Mouse (Mus musculus): ENCODE results near the gene Unc119. TPM values are rescaled to one million over a fixed set of nuclear protein-coding genes. Genes with fewer than 3 reads are reported as not detected.

Unc119 gene
- polyA plus RNA-seq, 1 experiment from 2014 or later, result 71.4 TPM

DNA sequence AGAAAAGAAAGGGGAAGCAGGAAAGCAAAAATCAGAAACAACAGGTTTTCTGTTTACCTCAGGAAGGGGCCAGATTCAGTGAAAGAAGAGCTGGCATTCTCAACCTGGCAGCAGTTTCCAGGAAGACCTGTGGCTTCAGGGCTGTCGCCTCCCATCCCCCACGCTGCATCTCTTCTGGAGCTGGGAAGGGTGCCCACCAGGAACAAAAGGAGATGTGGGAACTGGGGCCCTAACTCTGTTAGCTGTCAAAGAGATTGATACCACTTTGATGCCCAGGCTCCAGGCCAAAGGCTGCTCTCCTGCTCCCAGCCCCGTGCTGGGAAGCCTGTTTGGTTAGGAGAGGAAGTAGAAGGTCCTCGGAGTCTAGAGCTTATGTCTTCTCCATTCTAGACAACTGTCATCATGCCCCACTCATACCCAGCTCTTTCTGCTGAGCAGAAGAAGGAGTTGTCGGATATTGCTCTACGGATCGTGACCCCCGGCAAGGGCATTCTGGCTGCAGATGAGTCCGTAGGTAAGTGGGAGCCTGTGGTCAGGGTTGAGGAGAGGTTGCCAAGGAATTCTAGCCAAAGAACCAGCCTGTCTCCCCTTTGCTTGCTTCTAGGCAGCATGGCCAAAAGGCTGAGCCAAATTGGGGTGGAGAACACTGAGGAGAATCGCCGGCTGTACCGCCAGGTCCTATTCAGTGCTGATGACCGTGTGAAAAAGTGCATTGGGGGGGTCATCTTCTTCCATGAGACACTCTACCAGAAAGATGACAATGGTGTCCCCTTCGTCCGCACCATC, 19.1 kb upstream of the Unc119 start:
- Histone ChIP-seq H3K4me3 (no peak overlapping the region), H3K9ac (no peak overlapping the region), H3K27ac (no peak overlapping the region), H3K9me3 (no peaks in the 10 kb centered on the region), H3K27me3 (no peaks in the 10 kb centered on the region), H3K36me3 (peaks cover 22% of the 10 kb centered on the region), H3K4me1 (peaks cover 23% of the 10 kb centered on the region), H3K4me2 (no peak overlapping the region)
- ATAC-seq (ENCODE audit: insufficient number of reproducible peaks, insufficient read depth, low FRiP score, low TSS enrichment, low read depth), result no peak
- WGBS, result 86% methylated on average over 15 of the region's 15 CpGs

DNA sequence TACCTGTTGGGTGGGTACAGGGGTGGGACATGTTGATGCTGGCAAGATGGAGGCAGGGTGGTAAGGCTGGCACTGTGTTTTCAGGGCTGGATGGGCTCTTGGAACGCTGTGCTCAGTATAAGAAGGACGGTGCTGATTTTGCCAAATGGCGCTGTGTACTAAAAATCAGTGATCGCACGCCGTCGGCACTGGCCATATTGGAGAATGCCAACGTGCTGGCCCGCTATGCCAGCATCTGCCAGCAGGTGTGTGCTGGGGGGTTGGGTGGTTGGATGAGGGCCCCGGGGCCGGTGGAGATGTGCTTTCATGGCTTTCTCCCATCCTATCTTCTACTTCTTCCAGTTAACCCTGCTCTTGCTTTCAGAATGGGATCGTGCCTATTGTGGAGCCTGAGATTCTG, 18.3 kb upstream of the Unc119 start:
- Histone ChIP-seq H3K36me3 (peaks cover 16% of the 10 kb centered on the region), H3K9me3 (no peaks in the 10 kb centered on the region), H3K4me3 (no peak overlapping the region), H3K4me2 (no peak overlapping the region), H3K27me3 (no peaks in the 10 kb centered on the region), H3K4me1 (peaks cover 25% of the 10 kb centered on the region), H3K27ac (no peak overlapping the region), H3K9ac (no peak overlapping the region)
- WGBS, result 93% methylated on average over 12 of the region's 12 CpGs
- ATAC-seq (ENCODE audit: insufficient number of reproducible peaks, insufficient read depth, low FRiP score, low TSS enrichment, low read depth), result no peak

DNA sequence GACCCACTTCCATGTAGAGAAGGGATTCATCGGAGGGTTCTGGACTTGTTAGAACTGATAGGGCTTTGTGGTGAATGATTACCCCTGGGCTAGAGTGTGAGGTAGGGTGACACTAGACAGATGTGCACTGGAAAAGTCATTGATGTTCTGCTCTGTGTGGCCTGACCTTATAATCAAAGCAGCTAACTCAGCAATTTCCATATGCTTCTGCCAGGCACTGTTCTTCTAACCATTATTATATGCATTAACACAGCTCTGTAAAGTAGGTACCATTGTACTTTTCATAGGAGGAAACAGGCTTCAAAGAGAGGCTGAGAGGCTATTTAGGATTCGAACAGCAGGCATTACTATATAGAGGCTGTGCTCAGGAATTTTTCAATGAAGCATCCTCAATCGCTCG, 16.1 kb upstream of the Unc119 start:
- Histone ChIP-seq H3K9ac (no peak overlapping the region), H3K4me1 (peaks cover 21% of the 10 kb centered on the region), H3K4me2 (no peak overlapping the region), H3K4me3 (no peak overlapping the region), H3K36me3 (peaks cover under 1% of the 10 kb centered on the region), H3K9me3 (no peaks in the 10 kb centered on the region), H3K27ac (no peak overlapping the region), H3K27me3 (no peaks in the 10 kb centered on the region)
- no peak for ATAC-seq (ENCODE audit: insufficient number of reproducible peaks, insufficient read depth, low FRiP score, low TSS enrichment, low read depth)
- WGBS, result 87% methylated on average over 4 of the region's 4 CpGs

DNA sequence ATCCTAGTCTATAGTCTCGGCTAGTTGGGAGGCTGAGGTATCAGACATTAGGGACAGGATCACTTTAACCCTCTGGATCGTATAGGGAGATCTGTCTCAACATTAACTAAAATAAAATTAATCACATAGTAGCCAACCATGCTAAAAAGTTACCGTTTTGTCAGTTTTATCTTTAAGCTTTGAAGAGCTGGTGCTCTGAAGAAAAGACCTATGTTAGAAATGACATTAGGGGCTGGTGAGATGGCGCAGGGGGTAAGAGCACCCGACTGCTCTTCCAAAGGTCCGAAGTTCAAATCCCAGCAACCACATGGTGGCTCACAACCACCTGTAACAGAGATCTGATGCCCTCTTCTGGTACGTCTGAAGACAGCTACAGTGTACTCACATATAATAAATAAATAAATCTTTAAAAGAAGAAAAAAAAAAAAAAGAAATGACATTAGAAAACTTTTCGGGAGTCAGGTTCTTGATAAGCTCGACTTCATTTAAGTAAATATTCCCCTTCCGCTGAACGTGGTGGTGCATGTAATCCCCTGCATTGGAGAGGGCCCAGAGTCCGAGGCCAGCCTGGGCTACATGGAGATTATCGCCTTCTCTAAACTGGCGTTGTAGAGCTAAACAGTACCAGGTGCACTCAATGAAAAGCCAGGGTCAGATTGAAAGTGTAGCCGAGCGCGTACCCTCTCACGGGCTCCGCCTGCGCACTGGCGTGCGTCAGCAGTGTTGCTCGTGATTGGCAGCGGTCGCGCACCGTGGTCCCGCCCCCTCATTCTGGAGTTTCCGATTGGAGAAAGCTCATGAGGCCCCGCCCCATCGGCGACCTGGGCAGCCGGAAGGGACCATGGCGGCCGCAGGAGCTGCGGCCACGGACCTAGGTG, 15.4 kb upstream of the Unc119 start, which contains the start of gene Pigs:
Gene Pigs (plus strand): TSS at position 782 of the 878 bp plus-strand sequence.
- H3K9me3 ChIP-seq, result no peaks in the 10 kb centered on the region
- H3K36me3 ChIP-seq, result peaks cover 8% of the 10 kb centered on the region
- ATAC-seq (ENCODE audit: insufficient number of reproducible peaks, insufficient read depth, low FRiP score, low TSS enrichment, low read depth), result peak; percentile 89
- H3K4me1 ChIP-seq, result peaks cover 15% of the 10 kb centered on the region
- H3K4me3 ChIP-seq, result peak within 1 kb of the TSS; percentile 86
- no peaks in the 10 kb centered on the region for H3K27me3 ChIP-seq
- H3K9ac ChIP-seq, result peak within 1 kb of the TSS; percentile 89
- H3K4me2 ChIP-seq, result peak within 1 kb of the TSS; percentile 93
- no peak within 1 kb of the TSS for H3K27ac ChIP-seq
- WGBS, result 14% methylated on average over 37 of the region's 37 CpGs

DNA sequence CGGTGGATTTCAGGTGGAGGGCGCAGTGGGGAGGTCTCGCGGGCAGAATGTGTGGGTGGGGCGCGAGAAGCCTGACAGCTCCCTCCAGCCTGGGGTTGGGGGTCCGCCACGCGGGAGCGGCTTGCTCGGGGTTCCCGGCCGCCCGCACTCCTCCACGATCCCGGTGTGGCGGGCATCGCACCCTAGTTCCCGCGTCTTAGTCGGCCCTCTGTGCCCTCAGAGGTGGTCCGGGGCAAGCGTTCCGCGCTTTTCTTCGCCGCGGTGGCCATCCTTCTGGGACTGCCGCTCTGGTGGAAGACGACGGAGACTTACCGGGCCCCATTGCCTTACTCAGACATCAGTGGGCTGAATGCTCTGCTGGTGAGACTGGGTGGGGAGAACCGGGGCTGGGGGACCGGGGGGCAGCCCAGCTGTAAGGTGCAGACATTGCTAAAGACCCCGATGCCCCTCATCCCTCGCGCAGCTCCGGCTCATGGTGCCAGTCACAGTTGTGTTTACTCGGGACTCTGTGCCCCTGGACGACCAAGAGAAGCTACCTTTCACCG, 14.7 kb upstream of the Unc119 start:
- ATAC-seq (ENCODE audit: insufficient number of reproducible peaks, insufficient read depth, low FRiP score, low TSS enrichment, low read depth), result no peak; the same call in 1 of the 2 replicates
- peak overlapping the region; percentile 86 for H3K4me3 ChIP-seq
- peak overlapping the region; percentile 89 for H3K9ac ChIP-seq
- H3K27ac ChIP-seq, result no peak overlapping the region
- H3K4me1 ChIP-seq, result peaks cover 8% of the 10 kb centered on the region
- H3K9me3 ChIP-seq, result no peaks in the 10 kb centered on the region
- peak overlapping the region; percentile 93 for H3K4me2 ChIP-seq
- peaks cover 15% of the 10 kb centered on the region for H3K36me3 ChIP-seq
- 1% methylated on average over 35 of the region's 41 CpGs for WGBS
- H3K27me3 ChIP-seq, result no peaks in the 10 kb centered on the region

DNA sequence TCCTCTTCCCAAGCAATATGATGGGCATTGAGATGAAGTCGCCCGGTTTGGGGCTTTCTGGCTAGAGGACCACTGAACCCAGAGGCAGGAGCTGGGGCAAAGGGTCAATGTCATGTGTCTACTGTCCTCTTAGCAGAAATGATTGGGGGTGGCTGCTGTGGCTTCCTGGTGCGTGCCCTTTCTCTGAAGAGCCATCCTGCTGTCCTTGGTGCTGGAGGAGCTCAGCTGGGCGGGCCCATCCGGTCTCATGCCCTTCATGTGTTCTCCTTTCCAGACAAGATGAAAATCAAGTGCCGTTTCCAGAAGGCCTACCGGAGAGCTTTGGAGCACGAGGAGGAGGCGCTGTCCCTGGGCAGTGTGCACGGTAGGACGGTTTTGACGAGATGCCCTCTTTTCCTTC, 10.6 kb upstream of the Unc119 start:
- H3K9me3 ChIP-seq, result no peaks in the 10 kb centered on the region
- no peak overlapping the region for H3K4me2 ChIP-seq
- H3K4me1 ChIP-seq, result peaks cover 7% of the 10 kb centered on the region
- H3K27me3 ChIP-seq, result no peaks in the 10 kb centered on the region
- peaks cover 50% of the 10 kb centered on the region for H3K36me3 ChIP-seq
- no peak overlapping the region for H3K9ac ChIP-seq
- WGBS, result 93% methylated on average over 12 of the region's 12 CpGs
- no peak overlapping the region for H3K4me3 ChIP-seq
- ATAC-seq (ENCODE audit: insufficient number of reproducible peaks, insufficient read depth, low FRiP score, low TSS enrichment, low read depth), result no peak
- H3K27ac ChIP-seq, result no peak overlapping the region

DNA sequence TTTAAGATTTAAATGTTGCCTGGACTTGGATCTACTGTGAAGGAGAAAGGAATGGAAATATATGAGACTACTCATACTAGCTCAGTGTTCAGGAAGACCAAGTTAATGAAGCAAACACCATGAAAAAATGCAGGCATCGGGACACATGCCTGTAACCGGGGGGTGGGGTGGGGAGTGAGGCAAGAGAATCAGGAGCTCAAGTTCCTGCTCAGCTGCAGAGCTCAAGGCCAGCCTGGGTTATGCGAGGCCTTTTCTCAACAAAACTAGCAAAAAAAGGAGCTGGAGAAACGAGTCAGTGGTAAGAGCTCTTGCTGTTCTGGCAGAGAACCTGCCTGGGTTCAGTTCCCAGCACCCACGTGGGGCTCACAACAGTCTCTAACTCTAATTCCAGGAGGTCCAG, 9.3 kb upstream of the Unc119 start:
- Histone ChIP-seq H3K36me3 (peaks cover 61% of the 10 kb centered on the region), H3K27me3 (no peaks in the 10 kb centered on the region), H3K9me3 (no peaks in the 10 kb centered on the region), H3K27ac (no peak overlapping the region), H3K4me1 (peaks cover 4% of the 10 kb centered on the region), H3K4me2 (no peak overlapping the region), H3K9ac (no peak overlapping the region), H3K4me3 (no peak overlapping the region)
- no peak for ATAC-seq (ENCODE audit: insufficient number of reproducible peaks, insufficient read depth, low FRiP score, low TSS enrichment, low read depth)
- 86% methylated on average over 5 of the region's 5 CpGs for WGBS

DNA sequence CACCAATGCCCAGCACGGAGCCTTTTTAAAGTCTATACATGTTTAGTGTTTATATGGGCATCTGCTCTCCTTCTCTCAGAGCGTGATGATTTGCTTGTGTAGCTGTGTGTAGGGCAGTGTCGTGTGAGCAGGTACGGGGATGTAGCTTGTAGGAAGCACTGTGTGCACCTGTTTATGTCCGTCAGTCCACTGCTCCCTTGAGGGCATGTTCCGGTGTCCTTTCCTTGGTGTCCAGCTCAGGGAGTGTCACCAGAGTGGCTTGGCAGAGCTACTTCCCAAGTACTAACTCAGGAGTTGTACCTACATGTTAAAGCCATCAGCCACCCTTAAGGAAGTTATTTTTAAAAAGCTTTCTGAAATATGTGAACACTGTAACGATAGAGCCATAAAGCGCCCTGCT, 6.2 kb upstream of the Unc119 start:
- no peaks in the 10 kb centered on the region for H3K27me3 ChIP-seq
- ATAC-seq (ENCODE audit: insufficient number of reproducible peaks, insufficient read depth, low FRiP score, low TSS enrichment, low read depth), result no peak
- H3K9ac ChIP-seq, result no peak overlapping the region
- no peaks in the 10 kb centered on the region for H3K4me1 ChIP-seq
- no peaks in the 10 kb centered on the region for H3K9me3 ChIP-seq
- H3K4me3 ChIP-seq, result no peak overlapping the region
- no peak overlapping the region for H3K4me2 ChIP-seq
- no peak overlapping the region for H3K27ac ChIP-seq
- peaks cover 89% of the 10 kb centered on the region for H3K36me3 ChIP-seq
- whole genome bisulfite sequencing, result 94% methylated on average over 8 of the region's 8 CpGs

DNA sequence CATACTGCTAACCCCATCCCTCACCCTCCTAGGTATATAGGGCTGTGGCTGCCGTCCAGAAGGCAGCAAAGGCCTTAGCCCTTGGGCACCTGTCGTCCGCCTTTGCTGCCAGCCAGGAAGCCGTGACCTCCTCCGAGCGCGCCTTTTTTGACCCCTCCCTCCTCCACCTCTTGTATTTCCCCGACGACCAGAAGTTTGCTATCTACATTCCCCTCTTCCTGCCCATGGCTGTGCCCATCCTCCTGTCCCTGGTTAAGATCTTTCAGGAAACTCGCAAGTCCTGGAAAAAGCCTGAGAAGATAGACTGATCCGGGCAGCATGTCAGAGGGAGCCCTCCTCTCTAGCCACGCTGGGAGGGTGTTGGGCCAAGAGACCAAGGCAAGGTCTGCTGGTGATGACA, 1.6 kb upstream of the Unc119 start:
- H3K4me1 ChIP-seq, result peaks cover 34% of the 10 kb centered on the region
- 85% methylated on average over 12 of the region's 12 CpGs for WGBS
- H3K4me2 ChIP-seq, result no peak overlapping the region
- ATAC-seq (ENCODE audit: insufficient number of reproducible peaks, insufficient read depth, low FRiP score, low TSS enrichment, low read depth), result no peak
- no peak overlapping the region for H3K27ac ChIP-seq
- no peak overlapping the region for H3K4me3 ChIP-seq
- no peak overlapping the region for H3K9ac ChIP-seq
- H3K36me3 ChIP-seq, result peaks cover 46% of the 10 kb centered on the region
- H3K27me3 ChIP-seq, result no peaks in the 10 kb centered on the region
- no peaks in the 10 kb centered on the region for H3K9me3 ChIP-seq

DNA sequence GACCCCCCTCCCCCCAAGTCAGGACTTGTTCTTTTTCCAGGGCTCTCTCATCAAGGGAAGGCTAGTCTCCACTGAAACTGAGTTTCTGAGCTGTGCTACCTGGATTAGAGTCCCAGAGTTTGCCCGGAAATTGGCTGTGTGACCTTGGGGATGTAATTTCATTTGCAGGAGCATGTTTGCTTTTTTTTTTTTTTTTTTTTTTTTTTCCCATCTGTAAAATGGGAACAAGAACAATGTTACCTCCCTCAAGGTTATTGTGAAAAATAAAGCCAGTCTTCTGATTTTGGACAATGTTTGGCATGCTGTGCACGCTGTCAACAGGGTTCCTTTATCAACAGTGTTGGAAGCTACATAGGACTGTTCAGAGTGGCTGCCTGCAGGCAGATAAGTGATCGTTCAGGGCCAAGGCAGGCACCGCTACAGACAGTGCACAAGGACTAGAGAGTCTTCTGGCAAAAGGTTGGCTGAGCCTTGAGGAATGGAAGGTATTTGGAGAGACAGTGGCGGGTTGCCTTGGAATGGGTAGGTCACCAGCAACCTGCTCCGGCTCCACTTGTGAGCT, 1.1 kb downstream of the Unc119 start:
- Histone ChIP-seq H3K9ac (peak overlapping the region; percentile 96), H3K27ac (peak overlapping the region; percentile 94), H3K4me2 (peak overlapping the region; percentile 84), H3K9me3 (no peaks in the 10 kb centered on the region), H3K4me3 (peak overlapping the region; percentile 79), H3K36me3 (peaks cover 43% of the 10 kb centered on the region), H3K4me1 (peaks cover 42% of the 10 kb centered on the region), H3K27me3 (no peaks in the 10 kb centered on the region)
- 81% methylated on average over 6 of the region's 6 CpGs for WGBS
- ATAC-seq (ENCODE audit: insufficient number of reproducible peaks, insufficient read depth, low FRiP score, low TSS enrichment, low read depth), result no peak

DNA sequence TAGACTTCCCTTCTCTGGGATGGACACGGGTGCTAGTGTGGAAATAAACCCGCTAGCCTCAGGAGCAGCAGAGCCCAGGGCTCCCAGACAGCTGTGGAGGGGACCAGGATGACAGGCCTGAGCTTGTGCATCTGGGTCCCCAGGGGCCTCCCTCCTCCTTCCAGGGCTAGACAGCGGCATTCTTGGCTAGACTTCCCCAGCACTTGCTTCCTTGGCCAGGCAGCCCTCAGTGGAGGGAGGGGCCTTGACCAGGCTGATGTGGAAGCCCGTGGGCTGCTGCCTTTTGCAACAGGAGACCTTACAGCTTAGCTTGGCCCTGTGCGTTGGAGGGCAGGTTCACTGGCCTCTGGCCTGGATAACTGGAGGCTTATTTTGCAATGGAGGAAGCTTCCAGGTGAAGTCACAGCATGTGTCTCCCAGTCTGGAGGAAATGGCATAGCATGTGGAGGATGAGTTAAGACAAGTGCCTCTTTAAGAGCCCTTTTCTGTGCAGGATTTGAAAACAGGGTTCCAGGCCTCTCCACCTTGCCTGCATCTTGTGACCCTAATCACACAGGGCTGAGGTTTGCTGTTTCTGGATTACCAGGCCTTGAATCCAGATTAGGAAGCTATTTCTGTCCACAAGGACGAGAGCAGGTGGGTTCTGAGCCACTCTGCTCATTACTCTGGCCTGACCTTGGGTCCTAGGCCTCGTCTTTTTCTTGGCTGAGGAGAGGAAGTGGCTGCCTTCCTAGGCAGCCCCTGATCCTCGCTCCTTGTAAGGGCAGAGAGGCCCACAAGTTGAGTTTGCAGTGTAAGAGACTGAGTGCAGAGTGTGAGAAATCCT, 1.8 kb downstream of the Unc119 start:
- Histone ChIP-seq H3K27me3 (no peaks in the 10 kb centered on the region), H3K9me3 (no peaks in the 10 kb centered on the region), H3K4me1 (peaks cover 48% of the 10 kb centered on the region), H3K36me3 (peaks cover 40% of the 10 kb centered on the region), H3K27ac (no peak overlapping the region; the same call in 1 of the 2 replicates), H3K4me3 (peak overlapping the region; percentile 79), H3K4me2 (peak overlapping the region; percentile 84), H3K9ac (peak overlapping the region; percentile 61)
- ATAC-seq (ENCODE audit: insufficient number of reproducible peaks, insufficient read depth, low FRiP score, low TSS enrichment, low read depth), result no peak
- 55% methylated on average over 8 of the region's 8 CpGs for WGBS

Measured in embryonic facial prominence, embryonic 13.5 days (tissue).